Mouse (Mus musculus) MEL (cell line): ENCODE measurements around the gene Zfp386.

Source experiments
- BHLHE40 ChIP-seq: IDR thresholded peaks from 2 replicates; pipeline ENCODE4 v1.6.1; 2012; ENCODE audit warnings: low read depth, mild to moderate bottlenecking, inconsistent platforms, low read length, improper control_type of control experiment, borderline replicate concordance
- CTCF ChIP-seq, 3 experiments: IDR thresholded peaks in 2 of 3; conservative IDR thresholded peaks in 1 of 3; 2 replicates each; pipeline ENCODE4 v1.5.1; 2011 to 2012; ENCODE audit warnings: low read length in 3 of 3, low read depth in 2 of 3, mild to moderate bottlenecking in 2 of 3, improper control_type of control experiment in 1 of 3, inconsistent platforms in 1 of 3, mixed read lengths in 1 of 3, moderate library complexity in 1 of 3; ENCODE audit not compliant: control insufficient read depth in 1 of 3, insufficient read depth in 1 of 3, poor library complexity in 1 of 3, severe bottlenecking in 1 of 3
- GATA1 ChIP-seq: IDR thresholded peaks from 2 replicates; pipeline ENCODE4 v1.6.1; 2011; ENCODE audit warnings: low read depth, low read length, improper control_type of control experiment
- JUND ChIP-seq: IDR thresholded peaks from 2 replicates; pipeline ENCODE4 v1.6.1; 2011; ENCODE audit warnings: low read depth, mild to moderate bottlenecking, improper control_type of control experiment, low read length
- MEF2A ChIP-seq: IDR thresholded peaks from 2 replicates; pipeline ENCODE4 v1.6.1; 2014; ENCODE audit warnings: low read depth, mild to moderate bottlenecking, inconsistent platforms, low read length, improper control_type of control experiment; ENCODE audit not compliant: poor library complexity, insufficient replicate concordance, severe bottlenecking; ENCODE audit errors: extremely low read depth
- MYB ChIP-seq: IDR thresholded peaks from 2 replicates; pipeline ENCODE4 v1.6.1; 2011; ENCODE audit warnings: mild to moderate bottlenecking, low read depth, low read length, improper control_type of control experiment
- POLR2A ChIP-seq, 2 experiments: IDR thresholded peaks; 2 replicates each; pipeline ENCODE4 v1.6.1; 2011 to 2012; ENCODE audit warnings: low read length in 2 of 2, mild to moderate bottlenecking in 2 of 2, control low read depth in 1 of 2, improper control_type of control experiment in 1 of 2, low read depth in 1 of 2, moderate library complexity in 1 of 2; ENCODE audit not compliant: control insufficient read depth in 1 of 2, insufficient read depth in 1 of 2, poor library complexity in 1 of 2
- TAL1 ChIP-seq: IDR thresholded peaks from 2 replicates; pipeline ENCODE4 v1.6.1; 2012; ENCODE audit warnings: mild to moderate bottlenecking, inconsistent platforms, low read length, moderate library complexity, mixed read lengths
- ZMIZ1 ChIP-seq: IDR thresholded peaks from 2 replicates; pipeline ENCODE4 v1.6.1; 2012; ENCODE audit warnings: low read depth, mild to moderate bottlenecking, inconsistent platforms, low read length, improper control_type of control experiment, moderate library complexity

- no peak for TF ChIP-seq BHLHE40
- no peak for TF ChIP-seq CTCF (IDR thresholded peaks at IDR 0.05 in 2 of 3, conservative IDR thresholded peaks at IDR 0.05 in 1 of 3; ENCODE audit: control insufficient read depth in 1 of 3, insufficient read depth in 1 of 3, low read depth in 2 of 3, low read length in 3 of 3, poor library complexity in 1 of 3, severe bottlenecking in 1 of 3)
- no peak for TF ChIP-seq TAL1
- TF ChIP-seq GATA1 = no peak
- TF ChIP-seq ZMIZ1 = no peak
- TF ChIP-seq POLR2A (IDR thresholded peaks at IDR 0.05; ENCODE audit: control insufficient read depth in 1 of 2, insufficient read depth in 1 of 2, low read depth in 1 of 2, low read length in 2 of 2, poor library complexity in 1 of 2) = no peak
- TF ChIP-seq JUND = no peak
- no peak for TF ChIP-seq MYB
- no peak for TF ChIP-seq MEF2A
Measured at GRCm38 (mm10) chr12:116086951-116087600, 39.6 kb downstream of the Zfp386 start.
